25 mouse cellular contexts compared by ENCODE assay signal in genomic region chr2:53179876-53180275, GRCm38 (mm10).
"Had no signal": no experiment of that assay in that cellular context is flagged by ENCODE, and none has a peak within 500 bp of the region (broad histone marks: within the 10 kb centered on the region; RNA-seq: fewer than 3 reads in every experiment).

No protein-coding gene starts in this region.

- H3K4me2 ChIP-seq: heart, embryonic 12.5 days; hindbrain, embryonic 12.5 days; hindbrain, embryonic 14.5 days; intestine, embryonic 15.5 days; limb, embryonic 12.5 days; liver, embryonic 13.5 days; liver, embryonic 15.5 days had no signal

- H3K27ac ChIP-seq: heart, embryonic 10.5 days; hindbrain, embryonic 10.5 days; hindbrain, embryonic 12.5 days; hindbrain, embryonic 14.5 days; intestine, embryonic 15.5 days; layer of hippocampus, adult 2 months; left cerebral cortex, adult 2 months; limb, embryonic 10.5 days; limb, embryonic 12.5 days; liver, embryonic 13.5 days; liver, embryonic 15.5 days had no signal

- H3K9me3 ChIP-seq: heart, embryonic 10.5 days; heart, embryonic 12.5 days; hindbrain, embryonic 10.5 days; hindbrain, embryonic 12.5 days; intestine, embryonic 15.5 days; limb, embryonic 10.5 days; limb, embryonic 12.5 days; liver, embryonic 13.5 days; liver, embryonic 15.5 days had no signal

- H3K36me3 ChIP-seq: intestine, embryonic 15.5 days had no signal

- H3K4me1 ChIP-seq: heart, embryonic 10.5 days; hindbrain, embryonic 12.5 days; intestine, embryonic 15.5 days; limb, embryonic 10.5 days; limb, embryonic 12.5 days had no signal

- H3K27me3 ChIP-seq: heart, embryonic 12.5 days; hindbrain, embryonic 12.5 days; intestine, embryonic 15.5 days; limb, embryonic 12.5 days; liver, embryonic 13.5 days; liver, embryonic 15.5 days had no signal

- H3K9ac ChIP-seq: heart, embryonic 12.5 days; hindbrain, embryonic 12.5 days; hindbrain, embryonic 14.5 days; intestine, embryonic 15.5 days; limb, embryonic 12.5 days; liver, embryonic 13.5 days; liver, embryonic 15.5 days had no signal

- ATAC-seq: hindbrain, embryonic 16.5 days; inflammation-experienced regulatory T-cells, adult 6 months; intestine, embryonic 15.5 days; intestine, postnatal 0 days had no signal

- DNase-seq: gastrocnemius, postnatal 25 days; heart, adult 18-20 months; heart, postnatal 10 days; heart, postnatal 4 days; kidney, adult 18-20 months; kidney, adult 8-10 months; kidney, postnatal 10 days; kidney, postnatal 25 days; kidney, postnatal 4 days; liver; liver, embryonic 13.5 days had no signal

- H3K4me3 ChIP-seq: heart, embryonic 10.5 days; heart, embryonic 12.5 days; hindbrain, embryonic 10.5 days; hindbrain, embryonic 12.5 days; intestine, embryonic 15.5 days; layer of hippocampus, adult 2 months; left cerebral cortex, adult 2 months; limb, embryonic 10.5 days; limb, embryonic 12.5 days; liver, embryonic 13.5 days; liver, embryonic 15.5 days had no signal
